Mouse (Mus musculus) heart, postnatal 36 days (tissue): ENCODE data around the gene Marf1. TPM values are rescaled to one million over a fixed set of nuclear protein-coding genes. Genes with fewer than 3 reads are reported as not detected.
"Not testable (repeated sequence)": the region's sequence is repeated elsewhere in the genome, so short reads cannot be mapped to it uniquely, and the experiment has no call there.

Experiments
- DNase-seq, 2 experiments: peaks; one replicate each; pipeline ENCODE4 v3.0.0; 2021 to 2022
- intact Hi-C: fragments of 180-260 bp; cut with DNase I; formaldehyde crosslinking; loops from one replicate; pipeline ENCODE4 v1.15.1; 2025
- microRNA-seq, 2 experiments: library from miRNA; unstranded; fragments of <30 nt; microRNA quantifications; one replicate each; pipeline ENCODE4 v1.2.0; 2021; ENCODE audit warnings: borderline number of aligned reads in 2 of 2
- total RNA-seq, 2 experiments: library from RNA; stranded (reverse); gene quantifications; 2 replicates each; pipeline ENCODE4 v1.2.3; 2021

The Marf1 gene
- total RNA-seq, 2 experiments from 2014 or later = 32.4 to 33.0 TPM

GRCm38 (mm10) chr16:14088249-14088648 is 74.9 kb downstream of the Marf1 start:
- DNase-seq = no peak
- intact Hi-C loops = no loop called here

- no peak for DNase-seq
- intact Hi-C loops = no loop called here
These were observed 80.2 kb downstream of the Marf1 start for GRCm38 (mm10) chr16:14082925-14083324.

DNA sequence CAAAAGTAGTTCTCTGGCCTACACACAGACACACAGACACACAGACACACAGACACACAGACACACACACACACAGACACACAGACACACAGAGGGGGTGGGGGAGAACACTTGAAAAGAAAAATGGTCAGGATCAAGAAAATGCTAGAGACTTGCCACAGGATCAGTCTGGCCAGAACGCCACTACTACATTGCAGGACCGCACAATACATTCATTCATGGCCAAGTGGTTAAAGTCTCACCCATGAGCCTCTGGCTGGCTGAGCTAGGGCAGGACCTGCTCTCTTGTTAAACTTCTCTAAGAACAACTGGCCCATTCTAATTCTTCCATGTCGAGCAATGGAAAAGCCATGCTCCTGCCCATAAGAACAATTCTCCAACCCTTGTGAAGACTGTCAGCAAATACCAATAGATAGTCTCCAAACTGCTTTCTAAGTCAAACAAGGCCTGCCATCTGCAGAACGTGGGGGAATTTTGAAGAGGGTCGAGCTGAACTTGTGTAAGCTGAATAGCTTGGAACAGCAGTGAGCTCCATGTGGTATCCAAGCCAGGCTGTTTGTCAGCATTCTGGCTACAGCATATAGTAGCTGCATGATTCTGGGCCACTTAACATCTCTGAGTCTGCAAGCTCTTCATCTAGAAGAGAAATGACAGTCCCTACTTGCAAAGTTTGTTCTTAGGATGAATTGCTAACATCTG is 92.5 kb downstream of the Marf1 start:
- intact Hi-C loops = no loop called here
- DNase-seq = no peak

DNA sequence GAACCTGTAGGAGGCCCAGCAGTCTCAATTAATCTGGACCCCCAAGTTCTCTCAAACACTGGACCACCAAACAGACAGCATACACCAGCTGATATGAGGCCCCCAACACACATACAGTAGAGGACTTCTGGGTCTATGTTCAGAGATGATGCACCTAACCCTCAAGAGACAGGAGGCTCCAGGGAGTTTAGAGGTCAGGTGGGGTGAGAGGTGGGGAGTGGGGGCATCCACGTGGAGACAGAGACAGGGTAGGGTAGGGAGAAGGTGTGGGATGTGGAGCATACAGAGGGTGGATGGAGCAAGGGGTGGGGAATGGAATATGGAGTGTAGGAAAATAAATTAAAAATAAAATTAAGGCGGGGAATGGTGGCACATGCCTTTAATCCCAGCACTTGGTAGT is 94.5 kb downstream of the Marf1 start:
- intact Hi-C loops, DNase-seq: not testable (repeated sequence)

DNA sequence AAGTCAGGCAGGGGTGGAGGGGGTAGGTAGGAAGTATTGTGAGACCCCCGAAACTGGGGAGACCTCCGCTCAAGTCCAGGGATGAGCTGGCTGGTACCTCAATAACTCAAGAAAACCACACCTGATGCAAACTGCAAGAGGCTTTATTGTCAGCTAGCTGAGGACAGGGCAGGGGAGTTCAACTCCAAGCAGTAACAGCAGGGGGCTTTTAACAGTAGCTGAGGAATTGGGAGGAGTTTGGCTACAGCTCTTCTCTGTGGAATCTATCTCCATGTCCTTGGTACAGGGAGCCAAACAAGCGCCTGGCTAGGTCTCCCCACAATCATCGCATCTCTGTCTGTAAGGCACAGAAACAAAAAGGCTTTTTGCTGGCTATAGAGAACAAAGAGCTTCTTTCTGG is 96.6 kb downstream of the Marf1 start:
- intact Hi-C loops, DNase-seq: not testable (repeated sequence)

DNA sequence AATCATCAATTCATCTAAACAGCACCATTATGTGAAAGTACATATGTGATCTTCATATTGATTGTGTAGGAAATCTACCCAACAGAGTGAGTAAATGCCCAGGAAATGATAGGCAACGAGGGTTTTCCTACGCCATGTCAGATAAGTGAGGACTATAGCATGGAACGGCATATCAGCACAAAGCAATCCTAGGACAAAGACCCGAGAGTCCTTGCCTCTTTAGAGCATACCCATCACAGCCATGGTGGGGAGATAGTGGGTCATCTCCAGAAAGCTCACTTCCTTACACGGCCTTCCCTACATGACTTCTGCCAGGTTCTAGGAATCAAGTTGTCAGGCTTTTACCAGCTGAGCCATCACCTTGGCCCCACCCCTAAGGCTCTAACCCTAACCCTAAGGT is 103.3 kb downstream of the Marf1 start:
- DNase-seq = no peak
- intact Hi-C loops = no loop called here

Small RNA genes lying within 50 kb of the gene (microRNA-seq; reads per million reads assigned to microRNA genes)
- gene Gm27671 (0 reads per million in 2 experiments), gene Mir484 (1,441 to 1,523 reads per million in 2 experiments)

Other genes with a start within 250 kb of the Marf1 start
- not detected for gene 2900011O08Rik, start 176.7 kb downstream of the Marf1 start, total RNA-seq
- not detected for gene Ifitm7, start 176.5 kb downstream of the Marf1 start, total RNA-seq
- gene Nde1, start 76 bp downstream of the Marf1 start, total RNA-seq = 10 to 100 TPM; 30.9 to 32.2 TPM
- 10 to 100 TPM; 25.4 to 28.1 TPM for gene Myh11, start 128.0 kb upstream of the Marf1 start, total RNA-seq
- gene Fopnl, start 154.1 kb upstream of the Marf1 start, total RNA-seq = 10 to 100 TPM; 58.7 to 69.8 TPM
- 10 to 100 TPM; 23.5 to 24.5 TPM for gene Abcc1, start 198.2 kb upstream of the Marf1 start, total RNA-seq